Mouse (Mus musculus): Measurements from ENCODE around the gene Gm28553.
"Not testable (repeated sequence)": the region's sequence is repeated elsewhere in the genome, so short reads cannot be mapped to it uniquely, and the experiment has no call there.

The Gm28553 gene

GRCm38 (mm10) chrY:48856197-48856596 lies at the start of gene Gm28553:
Gm28553 (plus strand) TSS chrY:48856497.
- not testable (repeated sequence) for DNase-seq (ENCODE audit: low spot score in 2 of 2)

Measured in spleen, postnatal 10 days (tissue).